Mouse (Mus musculus) liver, postnatal 0 days (tissue): ENCODE data around the gene Vti1a. TPM values are rescaled to one million over a fixed set of nuclear protein-coding genes. Genes with fewer than 3 reads are reported as not detected.

Experiments used
- ATAC-seq: fragments of 200-750 bp; cut with Nextera tagmentation; 2 replicates; pipeline ENCODE4 v1.8.0; 2017; ENCODE audit warnings: mild to moderate bottlenecking, moderate library complexity
- DNase-seq: peaks from one replicate; pipeline ENCODE4 v3.0.0-alpha.2; 2016
- H3K27ac ChIP-seq: fragments of 300-500 bp; sonication (generic); 2 replicates; pipeline ENCODE4 v1.5.1; 2014; ENCODE audit warnings: antibody characterized with exemption, moderate library complexity, mild to moderate bottlenecking, low read depth
- H3K27me3 ChIP-seq: fragments of 300-500 bp; sonication (generic); 2 replicates; pipeline ENCODE4 v1.6.1; 2014; ENCODE audit warnings: low read length, control low read depth, mixed read lengths; ENCODE audit not compliant: insufficient read depth
- H3K36me3 ChIP-seq: fragments of 300-500 bp; sonication (generic); replicated peaks from 2 replicates; pipeline ENCODE4 v1.6.1; 2014; ENCODE audit warnings: mild to moderate bottlenecking, control low read depth, low read length, moderate library complexity, mixed read lengths; ENCODE audit not compliant: insufficient read depth
- H3K4me1 ChIP-seq: fragments of 300-500 bp; sonication (generic); 2 replicates; pipeline ENCODE4 v1.6.1; 2014; ENCODE audit warnings: antibody characterized with exemption, mild to moderate bottlenecking, control low read depth; ENCODE audit not compliant: insufficient read depth
- H3K4me2 ChIP-seq: fragments of 300-500 bp; sonication (generic); 2 replicates; pipeline ENCODE4 v1.6.1; 2014; ENCODE audit warnings: low read depth, mild to moderate bottlenecking, low read length, moderate library complexity, mixed read lengths
- H3K4me3 ChIP-seq: fragments of 300-500 bp; sonication (generic); 2 replicates; pipeline ENCODE4 v1.5.1; 2014; ENCODE audit warnings: low read depth, low read length
- H3K9ac ChIP-seq: fragments of 300-500 bp; sonication (generic); replicated peaks from 2 replicates; pipeline ENCODE4 v1.6.1; 2014; ENCODE audit warnings: mild to moderate bottlenecking, moderate library complexity
- H3K9me3 ChIP-seq: fragments of 300-500 bp; sonication (generic); 2 replicates; pipeline ENCODE4 v1.6.1; 2016; ENCODE audit warnings: mild to moderate bottlenecking, control low read depth, low read length, mixed read lengths
- CTCF ChIP-seq: sonication (generic); IDR thresholded peaks from 2 replicates; pipeline ENCODE4 v1.5.1; 2016; ENCODE audit warnings: antibody characterized with exemption, low read depth
- EP300 ChIP-seq: IDR thresholded peaks from 2 replicates; pipeline ENCODE4 v1.6.1; 2016; ENCODE audit warnings: antibody characterized with exemption, low read depth, mild to moderate bottlenecking
- WGBS: fragments of 180-500 bp; shearing (Covaris S2); extraction: QIAGEN DNeasy Blood & Tissue Kit; methylation state at CpG from one replicate; pipeline ENCODE4 v1.1.7; 2014; ENCODE audit not compliant: insufficient replicate concordance; 5-methylcytosine and 5-hydroxymethylcytosine counted together
- polyA plus RNA-seq: library from polyadenylated mRNA; unstranded; fragments of >200 nt; fragmentation: Nextera tagmentation; extraction: Ambion mirVana; gene quantifications from 2 replicates; pipeline ENCODE4 v1.2.1, GENCODE M21; 2015

The Vti1a gene
- polyA plus RNA-seq, 1 experiment from 2014 or later = 10.5 TPM

DNA sequence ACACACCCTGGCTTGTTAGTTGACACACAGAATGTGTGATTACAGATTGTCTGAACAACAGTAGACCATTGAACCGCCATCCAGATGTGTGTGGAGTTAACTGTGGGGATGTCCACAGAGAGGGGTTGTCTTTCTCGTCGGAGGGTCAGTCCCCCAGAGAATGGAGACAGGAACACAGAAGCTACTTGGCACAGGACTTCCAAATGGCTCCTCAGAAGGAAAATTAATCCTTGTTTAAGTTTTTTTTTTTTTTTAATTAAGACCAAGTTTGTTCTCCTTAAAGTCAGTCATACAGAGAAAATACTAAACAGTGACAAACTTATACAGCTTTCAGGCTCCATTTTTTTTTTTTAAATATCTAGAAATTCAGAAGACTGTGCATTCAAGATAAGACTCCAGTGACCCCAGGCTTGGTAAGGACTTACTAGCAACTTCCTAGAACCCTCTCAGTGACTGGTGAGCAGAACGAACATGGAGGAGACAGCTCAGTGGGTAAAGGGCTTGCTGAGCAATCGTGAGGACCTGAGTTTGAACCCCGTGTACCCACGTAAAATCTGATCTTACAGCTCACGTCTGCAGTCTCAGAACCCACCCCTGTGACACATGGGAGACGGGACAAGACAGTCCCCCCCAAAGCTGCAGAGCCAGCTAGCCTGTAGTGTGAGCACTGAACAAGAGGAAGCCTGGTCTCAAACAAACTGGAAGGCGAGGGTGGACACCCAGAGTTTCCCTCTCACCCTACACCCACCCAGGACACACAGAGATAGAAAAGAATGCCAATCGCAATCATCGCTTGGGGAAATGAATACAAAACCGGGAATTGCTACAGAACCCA lies 248.2 kb downstream of the Vti1a start:
- H3K4me2 ChIP-seq = no peak overlapping the region
- TF ChIP-seq EP300 (no peak; the same call in 1 of the 2 replicates), CTCF (no peak)
- no peaks in the 10 kb centered on the region for H3K36me3 ChIP-seq
- no peak for DNase-seq
- no peak; the same call in 1 of the 2 replicates for ATAC-seq
- H3K4me3 ChIP-seq = no peak overlapping the region
- H3K9me3 ChIP-seq = no peaks in the 10 kb centered on the region
- peaks cover 35% of the 10 kb centered on the region for H3K4me1 ChIP-seq
- H3K27ac ChIP-seq = no peak overlapping the region
- 66% methylated on average over 13 of the region's 13 CpGs for WGBS
- no peaks in the 10 kb centered on the region for H3K27me3 ChIP-seq
- H3K9ac ChIP-seq = no peak overlapping the region

DNA sequence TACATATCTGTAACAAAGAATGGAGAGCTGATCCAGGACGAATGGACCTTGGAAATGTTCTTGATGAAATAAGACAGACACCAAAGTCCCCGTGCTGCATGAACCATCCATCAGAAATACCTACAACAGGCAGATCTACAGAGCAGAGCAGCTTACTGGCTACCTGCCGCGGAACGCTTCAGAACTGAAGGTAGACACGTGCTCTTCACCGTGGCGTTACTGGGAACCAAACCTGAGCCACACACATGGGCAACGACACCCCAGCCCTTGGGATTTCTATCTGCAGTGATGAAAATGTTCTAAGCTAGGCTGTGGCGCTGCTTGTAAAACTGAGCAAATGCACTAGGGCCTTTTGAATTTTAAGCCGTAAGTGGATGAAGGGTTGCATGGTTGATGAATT lies 249.0 kb downstream of the Vti1a start:
- no peaks in the 10 kb centered on the region for H3K27me3 ChIP-seq
- no peaks in the 10 kb centered on the region for H3K36me3 ChIP-seq
- no peaks in the 10 kb centered on the region for H3K9me3 ChIP-seq
- DNase-seq = no peak
- no peak overlapping the region for H3K9ac ChIP-seq
- 83% methylated on average over 11 of the region's 11 CpGs for WGBS
- peaks cover 37% of the 10 kb centered on the region for H3K4me1 ChIP-seq
- TF ChIP-seq CTCF = no peak
- TF ChIP-seq EP300 = no peak
- ATAC-seq = no peak
- H3K27ac ChIP-seq = no peak overlapping the region
- no peak overlapping the region for H3K4me3 ChIP-seq
- no peak overlapping the region for H3K4me2 ChIP-seq

DNA sequence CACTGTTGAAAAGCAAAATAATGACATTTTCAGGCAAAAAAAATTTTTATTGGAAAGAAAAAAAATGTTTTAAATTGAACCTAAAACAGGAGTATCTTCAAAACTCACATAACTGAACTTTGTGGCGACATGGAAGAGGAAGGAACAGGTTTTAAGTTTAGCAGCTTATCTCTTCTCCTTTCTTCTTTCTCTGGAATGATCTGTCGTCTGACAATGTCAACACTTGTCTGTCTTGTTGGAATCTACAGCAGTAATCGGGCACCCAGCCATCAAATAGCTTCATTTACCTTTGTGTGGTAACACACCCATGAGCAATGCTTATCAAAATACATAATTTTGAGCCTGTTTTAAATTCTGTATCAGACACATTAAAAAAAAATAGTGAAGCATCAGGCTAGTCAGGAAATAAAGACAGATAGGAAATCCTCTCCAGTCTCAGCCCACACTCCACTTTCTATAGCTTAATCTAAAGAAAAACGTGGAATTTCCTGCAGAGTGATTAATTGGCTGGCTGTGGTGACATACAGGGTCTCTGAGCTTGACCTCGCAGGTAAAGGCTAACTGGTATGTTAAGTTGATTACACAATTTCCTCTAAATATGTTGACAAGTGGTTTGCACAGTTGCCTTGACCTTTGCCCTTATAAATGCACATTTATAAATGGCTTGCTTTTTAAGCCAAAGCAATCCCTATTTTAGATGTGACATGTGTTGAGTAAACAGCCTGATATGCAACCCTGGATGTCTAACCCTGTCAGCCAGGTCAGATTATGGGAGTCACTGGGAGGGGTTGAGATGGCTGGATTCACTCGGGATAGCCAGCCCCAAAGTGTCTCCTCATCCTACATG lies 249.7 kb downstream of the Vti1a start:
- H3K36me3 ChIP-seq = no peaks in the 10 kb centered on the region
- no peak overlapping the region for H3K4me2 ChIP-seq
- H3K9ac ChIP-seq = no peak overlapping the region
- WGBS = 20% methylated on average over 6 of the region's 6 CpGs
- DNase-seq = no peak
- TF ChIP-seq EP300 (0 out of 2 replicates have a peak, but pooled peaks have one; percentile 24), CTCF (no peak)
- H3K27ac ChIP-seq = peak overlapping the region; percentile 48; the same call in 1 of the 2 replicates
- H3K4me3 ChIP-seq = no peak overlapping the region
- peaks cover 37% of the 10 kb centered on the region for H3K4me1 ChIP-seq
- H3K9me3 ChIP-seq = no peaks in the 10 kb centered on the region
- H3K27me3 ChIP-seq = no peaks in the 10 kb centered on the region
- ATAC-seq = peak; percentile 71

DNA sequence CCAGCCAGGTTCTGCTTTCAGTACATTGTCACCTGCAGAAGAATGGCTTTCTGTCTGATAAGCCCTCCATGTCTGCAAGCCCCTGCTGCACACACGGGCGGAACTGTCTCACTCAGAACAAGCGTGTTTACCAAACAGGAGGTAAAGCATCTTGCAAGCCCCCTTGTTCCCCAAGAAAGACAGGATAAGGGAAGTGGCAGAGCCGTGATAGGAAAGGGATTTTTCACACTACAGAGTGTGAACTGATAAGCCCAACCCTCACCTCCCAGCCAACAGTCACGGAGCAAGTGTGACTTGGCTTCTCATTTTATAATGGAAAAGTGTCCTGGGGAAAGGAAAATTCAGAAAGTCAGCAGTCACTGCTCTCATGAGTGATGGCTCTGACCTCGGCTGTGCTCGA lies 253.0 kb downstream of the Vti1a start:
- DNase-seq (no peak), ATAC-seq (no peak)
- Histone ChIP-seq H3K9ac (no peak overlapping the region), H3K4me1 (peaks cover 25% of the 10 kb centered on the region), H3K4me2 (no peak overlapping the region), H3K27me3 (no peaks in the 10 kb centered on the region), H3K27ac (no peak overlapping the region), H3K4me3 (no peak overlapping the region), H3K9me3 (no peaks in the 10 kb centered on the region), H3K36me3 (no peaks in the 10 kb centered on the region)
- 56% methylated on average over 7 of the region's 7 CpGs for WGBS
- TF ChIP-seq CTCF (no peak), EP300 (no peak)

DNA sequence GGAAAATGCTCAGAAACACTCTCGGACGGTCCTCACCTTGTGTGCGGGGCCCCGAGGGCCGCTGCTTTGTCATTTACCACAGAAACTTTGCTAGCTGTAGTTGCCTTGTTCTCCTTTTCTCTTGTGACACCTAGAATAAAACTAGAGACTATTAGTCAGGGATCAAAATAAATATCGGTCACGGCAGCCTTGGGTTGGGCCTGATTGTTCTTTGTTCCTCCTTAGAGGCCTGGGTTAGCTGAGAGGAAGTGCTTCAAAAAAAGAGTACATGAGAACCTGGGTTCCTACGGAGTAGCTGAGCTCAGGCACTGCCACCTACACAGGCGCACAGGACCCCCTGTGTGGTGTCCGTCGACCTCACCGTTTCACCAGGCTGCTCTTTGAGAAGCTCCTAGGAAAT lies 253.8 kb downstream of the Vti1a start:
- Histone ChIP-seq H3K4me1 (peaks cover 21% of the 10 kb centered on the region), H3K9me3 (no peaks in the 10 kb centered on the region), H3K9ac (no peak overlapping the region), H3K4me3 (no peak overlapping the region), H3K36me3 (no peaks in the 10 kb centered on the region), H3K27me3 (no peaks in the 10 kb centered on the region), H3K27ac (peak overlapping the region; percentile 22; the same call in 1 of the 2 replicates), H3K4me2 (no peak overlapping the region)
- DNase-seq = no peak
- no peak for TF ChIP-seq CTCF
- 60% methylated on average over 12 of the region's 12 CpGs for WGBS
- ATAC-seq = no peak

DNA sequence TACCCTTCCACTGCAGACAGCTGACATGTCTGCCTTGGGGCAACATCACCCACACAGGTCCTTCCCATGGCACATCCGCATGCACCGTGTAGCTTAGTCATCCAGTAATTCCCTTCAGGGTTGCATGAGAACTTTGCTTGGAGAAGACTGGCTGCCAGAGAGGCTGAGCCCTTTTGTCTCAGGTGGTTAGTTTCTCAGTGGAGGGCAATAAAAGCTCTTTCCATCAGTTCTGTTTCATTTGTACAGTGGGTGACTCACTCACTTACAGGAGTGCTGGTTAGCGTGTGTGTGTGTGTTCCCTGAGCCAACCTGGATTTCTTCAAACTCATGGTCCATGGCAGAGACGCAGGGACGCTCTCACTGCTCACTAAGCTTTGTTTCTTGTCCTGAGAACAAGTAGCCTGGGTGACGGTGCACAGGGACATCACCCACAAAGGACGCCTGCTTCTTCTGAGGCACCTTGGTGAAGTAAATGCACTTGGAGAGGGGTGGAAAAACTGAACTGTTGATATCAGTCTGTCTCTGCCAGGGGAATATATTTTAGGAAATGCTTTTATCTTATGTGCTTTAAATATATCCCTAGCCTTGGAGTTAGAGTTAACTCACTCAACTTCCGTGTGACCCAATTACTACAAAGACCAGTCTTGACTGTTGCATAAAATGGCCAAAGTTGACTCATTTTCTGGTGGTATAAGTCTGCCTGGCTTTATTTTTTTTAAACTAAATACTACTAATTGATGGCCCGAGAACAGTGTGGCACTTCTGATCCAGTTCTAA lies 254.6 kb downstream of the Vti1a start:
- Histone ChIP-seq H3K27ac (no peak overlapping the region), H3K4me3 (no peak overlapping the region), H3K36me3 (no peaks in the 10 kb centered on the region), H3K9ac (no peak overlapping the region), H3K4me2 (no peak overlapping the region), H3K27me3 (no peaks in the 10 kb centered on the region), H3K4me1 (peaks cover 16% of the 10 kb centered on the region), H3K9me3 (no peaks in the 10 kb centered on the region)
- ATAC-seq (no peak), DNase-seq (no peak)
- 82% methylated on average over 9 of the region's 9 CpGs for WGBS
- TF ChIP-seq EP300 = no peak
- no peak for TF ChIP-seq CTCF
